Comparison of ENCODE assay signal across 24 mouse cellular contexts in the genomic region with DNA sequence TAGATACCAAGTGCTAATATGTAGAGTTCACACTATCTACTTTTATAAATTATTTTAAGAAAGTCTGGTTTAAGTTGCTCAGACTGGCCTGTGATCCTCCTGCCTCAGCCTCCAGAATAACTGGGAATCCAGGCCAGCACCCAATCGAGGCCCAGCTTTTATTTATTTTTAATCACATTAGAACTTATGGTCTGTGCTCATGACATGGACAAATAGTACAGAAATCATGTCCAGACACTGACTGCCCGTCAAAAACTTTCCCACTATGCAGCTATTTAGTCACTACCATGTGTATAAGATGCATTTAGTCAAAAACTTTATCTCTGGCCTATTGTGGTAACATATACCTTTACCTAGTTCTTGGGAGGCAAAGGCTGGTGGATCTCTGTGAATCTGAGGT.
"Had no signal": no experiment of that assay in that cellular context is flagged by ENCODE, and none has a peak within 500 bp of the region (broad histone marks: within the 10 kb centered on the region; RNA-seq: fewer than 3 reads in every experiment).

No protein-coding gene starts in this region.

- H3K4me2 ChIP-seq: forebrain, embryonic 15.5 days; hindbrain, embryonic 13.5 days; hindbrain, embryonic 15.5 days; kidney, embryonic 15.5 days; limb, embryonic 13.5 days; limb, embryonic 15.5 days; liver, embryonic 12.5 days had no signal

- H3K4me1 ChIP-seq: forebrain, embryonic 15.5 days; hindbrain, embryonic 13.5 days; hindbrain, embryonic 15.5 days; kidney, embryonic 15.5 days; limb, embryonic 13.5 days; limb, embryonic 15.5 days had no signal

- ATAC-seq: forebrain, embryonic 15.5 days; intestine, embryonic 16.5 days; liver, embryonic 12.5 days had no signal

- H3K9me3 ChIP-seq: forebrain, embryonic 15.5 days; hindbrain, embryonic 13.5 days; hindbrain, embryonic 15.5 days; kidney, embryonic 15.5 days; limb, embryonic 13.5 days; limb, embryonic 15.5 days; liver, embryonic 12.5 days had no signal

- H3K4me3 ChIP-seq: forebrain, embryonic 15.5 days; heart, adult 2 months; hindbrain, embryonic 13.5 days; hindbrain, embryonic 15.5 days; kidney, embryonic 15.5 days; limb, embryonic 13.5 days; limb, embryonic 15.5 days; liver, embryonic 12.5 days had no signal

- H3K27ac ChIP-seq: forebrain, embryonic 15.5 days; heart, adult 2 months; hindbrain, embryonic 13.5 days; hindbrain, embryonic 15.5 days; hindbrain, postnatal 0 days; kidney, embryonic 15.5 days; kidney, postnatal 0 days; limb, embryonic 13.5 days; limb, embryonic 15.5 days; liver, embryonic 12.5 days; liver, embryonic 14.5 days had no signal

- H3K9ac ChIP-seq: forebrain, embryonic 15.5 days; forebrain, postnatal 0 days; hindbrain, embryonic 13.5 days; hindbrain, embryonic 15.5 days; kidney, embryonic 15.5 days; limb, embryonic 13.5 days; limb, embryonic 15.5 days; liver, embryonic 12.5 days; liver, embryonic 14.5 days had no signal

- DNase-seq: forebrain, postnatal 0 days; gastrocnemius, postnatal 14 days; gastrocnemius, postnatal 36 days; heart, adult 2 months; heart, postnatal 36 days; kidney, adult 11 months; kidney, adult 2 months; kidney, adult 9 months; kidney, postnatal 14 days; kidney, postnatal 36 days; layer of hippocampus, adult 9-11 months; layer of hippocampus, postnatal 36 days; left cerebral cortex, postnatal 4 days had no signal

- H3K27me3 ChIP-seq: forebrain, embryonic 15.5 days; hindbrain, embryonic 13.5 days; hindbrain, embryonic 15.5 days; kidney, embryonic 15.5 days; limb, embryonic 13.5 days; limb, embryonic 15.5 days; liver, embryonic 12.5 days had no signal
